Mouse (Mus musculus) layer of hippocampus, adult 18-20 months (tissue): Measurements from ENCODE around the gene Klra5. TPM values are rescaled to one million over a fixed set of nuclear protein-coding genes. Genes with fewer than 3 reads are reported as not detected.
"Not testable (repeated sequence)": the region's sequence is repeated elsewhere in the genome, so short reads cannot be mapped to it uniquely, and the experiment has no call there.

ENCODE experiments used
- DNase-seq, 2 experiments: peaks; one replicate each; pipeline ENCODE4 v3.0.0; 2022; ENCODE audit warnings: low spot score in 2 of 2
- long read RNA-seq: library from polyadenylated mRNA; stranded (forward); transcript quantifications from one replicate; pipeline ENCODE4 v2.0.0, GENCODE M21; 2021
- total RNA-seq, 2 experiments: library from RNA; stranded (reverse); gene quantifications; 2 replicates each; pipeline ENCODE4 v1.2.3; 2021

Klra5 gene
- not detected for total RNA-seq
- long read RNA-seq = 0 reads

GRCm38 (mm10) chr6:129917476-129917946 lies at the start of gene Klra5:
TSS of gene Klra5 (minus strand) at chr6:129917650.
- not testable (repeated sequence) for DNase-seq

DNA sequence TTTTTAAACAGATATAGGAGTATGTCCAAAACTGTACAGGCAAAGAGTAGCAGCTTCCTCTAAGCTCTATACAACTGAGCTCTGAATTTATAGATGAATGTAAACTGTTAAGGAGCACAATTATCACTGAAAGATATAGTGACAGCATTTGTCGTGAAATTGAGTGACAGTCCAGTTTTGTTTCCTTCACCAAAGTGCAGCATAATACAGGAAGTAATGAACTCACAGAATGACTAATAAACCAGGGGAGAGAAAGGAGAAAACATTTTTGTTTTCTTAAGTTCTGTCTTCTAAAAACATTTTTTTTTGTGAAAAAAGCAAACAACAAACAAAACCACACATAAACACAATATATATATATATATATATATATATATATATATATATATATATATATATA lies 454 bp downstream of the Klra5 start:
- no peak for DNase-seq

GRCm38 (mm10) chr6:129882525-129882924 lies 34.9 kb downstream of the Klra5 start:
- DNase-seq = no peak

DNA sequence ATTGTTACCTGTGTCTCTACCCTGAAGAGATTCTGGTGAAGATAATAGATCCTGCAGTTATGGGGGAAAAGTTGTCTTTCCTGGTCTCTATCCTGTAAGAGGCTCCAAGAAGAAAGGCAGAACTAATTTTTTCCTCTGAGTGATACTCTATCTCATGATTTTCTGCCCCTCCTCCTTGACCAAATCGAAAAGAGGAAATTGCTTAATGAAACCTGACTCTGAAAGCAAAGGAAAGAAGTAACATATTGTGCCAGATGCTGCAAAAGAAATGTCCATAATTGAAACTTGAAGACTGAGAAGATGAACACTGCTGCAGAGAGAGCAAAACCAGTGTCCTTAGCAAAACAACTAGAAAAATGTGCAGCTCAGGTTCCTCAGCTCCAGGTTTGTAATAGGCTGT lies 40.9 kb downstream of the Klra5 start, which contains the start of gene Klra17:
Gene Klra17, minus strand, starts transcription at position 124 of the 400 bp plus-strand sequence.
- DNase-seq = no peak

- DNase-seq = not testable (repeated sequence)
These were observed 55.1 kb downstream of the Klra5 start, which contains the start of gene Gm17631 for GRCm38 (mm10) chr6:129862349-129862748. TSS of gene Gm17631 (plus strand) at chr6:129862649.

Other genes with a start within 250 kb of the Klra5 start
- gene Klrc1, start 238.7 kb downstream of the Klra5 start, total RNA-seq = not detected
- gene Klri1, start 200.5 kb downstream of the Klra5 start, total RNA-seq = not detected
- gene Klri2, start 177.2 kb downstream of the Klra5 start, total RNA-seq = not detected
- gene Gm156, start 133.4 kb downstream of the Klra5 start, total RNA-seq = not detected
- gene Gm17631, start 55.0 kb downstream of the Klra5 start, total RNA-seq = not detected
- gene Klra17, start 41.0 kb downstream of the Klra5 start, total RNA-seq = not detected
- gene Klra6, start 109.3 kb upstream of the Klra5 start, total RNA-seq = not detected
- not detected for gene Klra4, start 149.6 kb upstream of the Klra5 start, total RNA-seq
- not detected for gene Klra8, start 212.2 kb upstream of the Klra5 start, total RNA-seq